Mouse (Mus musculus): Measurements from ENCODE around the gene Enah. TPM values are rescaled to one million over a fixed set of nuclear protein-coding genes. Genes with fewer than 3 reads are reported as not detected.

Enah gene
- polyA plus RNA-seq, 1 experiment from 2014 or later, result 24.4 TPM

GRCm38 (mm10) chr1:181928388-181928787 lies 91.4 kb downstream of the Enah start:
- H3K9me3 ChIP-seq, result no peaks in the 10 kb centered on the region
- H3K4me1 ChIP-seq (replicated peaks), result no peaks in the 10 kb centered on the region
- peaks cover 53% of the 10 kb centered on the region for H3K36me3 ChIP-seq
- H3K4me3 ChIP-seq, result no peak overlapping the region
- no peak overlapping the region for H3K27ac ChIP-seq
- H3K27me3 ChIP-seq (ENCODE audit: insufficient read depth, poor library complexity, severe bottlenecking), result no peaks in the 10 kb centered on the region
- no peak for DNase-seq (ENCODE audit: low spot score)
- 80% methylated on average over 5 of the region's 5 CpGs for WGBS

GRCm38 (mm10) chr1:181923384-181923783 lies 96.4 kb downstream of the Enah start:
- Histone ChIP-seq H3K9me3 (no peaks in the 10 kb centered on the region), H3K4me1 (replicated peaks) (0 out of 2 replicates have a peak, but pooled peaks cover 5% of the 10 kb centered on the region), H3K27ac (no peak overlapping the region), H3K4me3 (no peak overlapping the region), H3K27me3 (ENCODE audit: insufficient read depth, poor library complexity, severe bottlenecking) (no peaks in the 10 kb centered on the region), H3K36me3 (peaks cover 61% of the 10 kb centered on the region)
- WGBS, result 78% methylated on average over 24 of the region's 24 CpGs
- peak; percentile 48 for DNase-seq (ENCODE audit: low spot score)

GRCm38 (mm10) chr1:181921580-181922494 lies 98.0 kb downstream of the Enah start:
- Histone ChIP-seq H3K27me3 (ENCODE audit: insufficient read depth, poor library complexity, severe bottlenecking) (no peaks in the 10 kb centered on the region), H3K9me3 (no peaks in the 10 kb centered on the region), H3K4me3 (peak overlapping the region; percentile 4), H3K36me3 (peaks cover 71% of the 10 kb centered on the region), H3K4me1 (replicated peaks) (0 out of 2 replicates have a peak, but pooled peaks cover 5% of the 10 kb centered on the region), H3K27ac (no peak overlapping the region)
- peak; percentile 20 for DNase-seq (ENCODE audit: low spot score)
- 76% methylated on average over 37 of the region's 37 CpGs for WGBS

- Histone ChIP-seq H3K36me3 (peaks cover 72% of the 10 kb centered on the region), H3K4me1 (replicated peaks) (no peaks in the 10 kb centered on the region), H3K27me3 (ENCODE audit: insufficient read depth, poor library complexity, severe bottlenecking) (no peaks in the 10 kb centered on the region), H3K9me3 (no peaks in the 10 kb centered on the region), H3K4me3 (no peak overlapping the region), H3K27ac (no peak overlapping the region)
- no peak for DNase-seq (ENCODE audit: low spot score)
- 91% methylated on average over 7 of the region's 7 CpGs for WGBS
Observed at GRCm38 (mm10) chr1:181911841-181912240, 107.9 kb downstream of the Enah start.

GRCm38 (mm10) chr1:181901706-181902373 lies 118.0 kb downstream of the Enah start:
- Histone ChIP-seq H3K27me3 (ENCODE audit: insufficient read depth, poor library complexity, severe bottlenecking) (no peaks in the 10 kb centered on the region), H3K4me1 (replicated peaks) (no peaks in the 10 kb centered on the region), H3K4me3 (no peak overlapping the region), H3K27ac (no peak overlapping the region), H3K9me3 (no peaks in the 10 kb centered on the region), H3K36me3 (peaks cover 48% of the 10 kb centered on the region)
- WGBS, result 83% methylated on average over 11 of the region's 11 CpGs
- DNase-seq (ENCODE audit: low spot score), result no peak

- Histone ChIP-seq H3K4me3 (no peak overlapping the region), H3K27ac (no peak overlapping the region), H3K9me3 (no peaks in the 10 kb centered on the region), H3K27me3 (ENCODE audit: insufficient read depth, poor library complexity, severe bottlenecking) (no peaks in the 10 kb centered on the region), H3K4me1 (replicated peaks) (no peaks in the 10 kb centered on the region), H3K36me3 (peaks cover 38% of the 10 kb centered on the region)
- DNase-seq (ENCODE audit: low spot score), result no peak
- 94% methylated on average over 1 of the region's 1 CpGs for WGBS
Observed at GRCm38 (mm10) chr1:181900846-181901245, 118.9 kb downstream of the Enah start.

- peaks cover 21% of the 10 kb centered on the region for H3K36me3 ChIP-seq
- H3K4me3 ChIP-seq, result no peak overlapping the region
- H3K9me3 ChIP-seq, result no peaks in the 10 kb centered on the region
- WGBS, result 95% methylated on average over 1 of the region's 1 CpGs
- no peaks in the 10 kb centered on the region for H3K27me3 ChIP-seq (ENCODE audit: insufficient read depth, poor library complexity, severe bottlenecking)
- no peaks in the 10 kb centered on the region for H3K4me1 ChIP-seq (replicated peaks)
- H3K27ac ChIP-seq, result no peak overlapping the region
- DNase-seq (ENCODE audit: low spot score), result no peak
Observed at GRCm38 (mm10) chr1:181898961-181899360, 120.8 kb downstream of the Enah start.

GRCm38 (mm10) chr1:181896991-181897390 lies 122.8 kb downstream of the Enah start:
- Histone ChIP-seq H3K36me3 (0 out of 2 replicates have a peak, but pooled peaks cover under 1% of the 10 kb centered on the region), H3K4me3 (no peak overlapping the region), H3K4me1 (replicated peaks) (no peaks in the 10 kb centered on the region), H3K27me3 (ENCODE audit: insufficient read depth, poor library complexity, severe bottlenecking) (no peaks in the 10 kb centered on the region), H3K9me3 (no peaks in the 10 kb centered on the region), H3K27ac (no peak overlapping the region)
- 89% methylated on average over 10 of the region's 10 CpGs for WGBS
- DNase-seq (ENCODE audit: low spot score), result no peak

GRCm38 (mm10) chr1:181893721-181894120 lies 126.1 kb downstream of the Enah start:
- Histone ChIP-seq H3K4me1 (replicated peaks) (peaks cover 5% of the 10 kb centered on the region), H3K36me3 (no peaks in the 10 kb centered on the region), H3K27ac (no peak overlapping the region), H3K27me3 (ENCODE audit: insufficient read depth, poor library complexity, severe bottlenecking) (no peaks in the 10 kb centered on the region), H3K4me3 (no peak overlapping the region), H3K9me3 (no peaks in the 10 kb centered on the region)
- WGBS, result 77% methylated on average over 8 of the region's 8 CpGs
- DNase-seq (ENCODE audit: low spot score), result no peak

- Histone ChIP-seq H3K27ac (no peak overlapping the region), H3K4me3 (no peak overlapping the region), H3K36me3 (no peaks in the 10 kb centered on the region), H3K4me1 (replicated peaks) (peaks cover 6% of the 10 kb centered on the region), H3K9me3 (no peaks in the 10 kb centered on the region), H3K27me3 (ENCODE audit: insufficient read depth, poor library complexity, severe bottlenecking) (no peaks in the 10 kb centered on the region)
- 89% methylated on average over 7 of the region's 7 CpGs for WGBS
- no peak for DNase-seq (ENCODE audit: low spot score)
Observed at GRCm38 (mm10) chr1:181889670-181890069, 130.1 kb downstream of the Enah start.

- Histone ChIP-seq H3K36me3 (no peaks in the 10 kb centered on the region), H3K27me3 (ENCODE audit: insufficient read depth, poor library complexity, severe bottlenecking) (no peaks in the 10 kb centered on the region), H3K9me3 (no peaks in the 10 kb centered on the region), H3K4me1 (replicated peaks) (peaks cover 6% of the 10 kb centered on the region), H3K4me3 (no peak overlapping the region), H3K27ac (peak overlapping the region; percentile 81)
- WGBS, result 8% methylated on average over 11 of the region's 11 CpGs
- peak; percentile 93 for DNase-seq (ENCODE audit: low spot score)
Observed at GRCm38 (mm10) chr1:181888801-181889200, 131.0 kb downstream of the Enah start.

GRCm38 (mm10) chr1:181881532-181881931 lies 138.3 kb downstream of the Enah start:
- peaks cover 3% of the 10 kb centered on the region; the same call in 1 of the 2 replicates for H3K27me3 ChIP-seq (ENCODE audit: insufficient read depth, poor library complexity, severe bottlenecking)
- H3K27ac ChIP-seq, result peak overlapping the region; percentile 50; the same call in 1 of the 2 replicates
- H3K4me1 ChIP-seq (replicated peaks), result peaks cover 31% of the 10 kb centered on the region
- DNase-seq (ENCODE audit: low spot score), result peak; percentile 58
- no peaks in the 10 kb centered on the region for H3K9me3 ChIP-seq
- 31% methylated on average over 8 of the region's 8 CpGs for WGBS
- no peak overlapping the region for H3K4me3 ChIP-seq
- H3K36me3 ChIP-seq, result no peaks in the 10 kb centered on the region

Data from hindbrain, embryonic 10.5 days (tissue).